Mouse (Mus musculus) liver, postnatal 0 days (tissue): ENCODE data around the gene Ocel1.

Experiments used
- CTCF ChIP-seq: sonication (generic); IDR thresholded peaks from 2 replicates; pipeline ENCODE4 v1.5.1; 2016; ENCODE audit warnings: antibody characterized with exemption, low read depth
- EP300 ChIP-seq: IDR thresholded peaks from 2 replicates; pipeline ENCODE4 v1.6.1; 2016; ENCODE audit warnings: antibody characterized with exemption, low read depth, mild to moderate bottlenecking

- TF ChIP-seq CTCF (no peak; the same call in 1 of the 2 replicates), EP300 (no peak)
Measured at GRCm38 (mm10) chr8:71385212-71385835, 14.2 kb downstream of the Ocel1 start.
